Mouse (Mus musculus): Measurements from ENCODE around the gene Cep164.
A peak's percentile ranks its signal among the peaks of the same experiment; 100 is the strongest.
"Not testable (repeated sequence)": the region's sequence is repeated elsewhere in the genome, so short reads cannot be mapped to it uniquely, and the experiment has no call there.

Gene Cep164

DNA sequence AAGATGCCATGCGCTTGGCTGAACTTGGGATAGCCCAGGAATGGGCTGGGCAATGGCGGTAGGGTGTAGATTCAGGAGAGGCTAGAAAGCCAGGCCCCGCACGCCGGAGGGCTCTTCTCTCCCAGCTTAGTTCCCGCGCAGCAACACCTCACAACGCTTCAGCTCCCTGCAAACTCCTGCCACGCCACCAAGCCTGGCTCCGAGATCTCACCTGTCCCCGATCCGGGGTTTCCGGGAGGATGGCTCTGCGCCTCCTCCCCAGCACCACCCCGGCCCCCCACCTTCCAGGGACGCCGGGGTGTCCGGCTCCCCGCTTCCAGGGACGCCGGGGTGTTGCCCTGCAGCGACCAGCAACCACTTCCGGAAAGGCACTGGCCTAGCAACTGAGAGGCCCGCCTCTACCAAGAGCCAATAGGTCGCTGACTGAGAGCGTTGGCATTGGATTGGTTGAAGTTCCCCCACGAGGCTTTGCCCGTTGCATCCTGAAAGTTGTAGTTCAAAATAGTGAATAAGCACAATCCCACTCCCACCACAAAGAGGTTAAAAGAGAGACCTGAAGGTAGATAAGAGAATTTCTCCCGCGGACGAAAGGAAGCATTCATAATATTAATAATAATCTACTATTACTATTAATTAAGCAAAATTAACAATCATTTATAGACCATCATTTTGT is at the start of gene Cep164:
Cep164 (minus strand) TSS at position 401 of the 673 bp plus-strand sequence.
- DNase-seq = peak; percentile 90

DNA sequence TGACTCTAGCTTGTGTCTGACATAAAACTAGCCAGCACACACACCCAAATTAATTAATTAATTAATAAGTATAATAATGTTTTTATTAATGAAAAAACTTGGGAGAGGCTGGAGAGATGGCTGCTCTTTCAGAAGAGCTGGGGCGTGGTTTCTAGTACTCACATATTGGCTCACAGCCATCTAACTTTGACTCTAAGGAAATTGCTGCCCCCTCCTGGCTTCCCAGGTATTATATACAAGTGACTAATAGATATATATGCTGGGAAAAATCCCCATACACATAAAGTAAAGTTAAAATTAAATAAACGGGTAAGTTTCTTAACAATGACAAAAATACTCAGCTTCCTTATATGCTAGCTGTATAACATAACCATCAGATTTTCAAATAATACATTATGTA is 49.4 kb upstream of the Cep164 start:
- no peak for DNase-seq

DNA sequence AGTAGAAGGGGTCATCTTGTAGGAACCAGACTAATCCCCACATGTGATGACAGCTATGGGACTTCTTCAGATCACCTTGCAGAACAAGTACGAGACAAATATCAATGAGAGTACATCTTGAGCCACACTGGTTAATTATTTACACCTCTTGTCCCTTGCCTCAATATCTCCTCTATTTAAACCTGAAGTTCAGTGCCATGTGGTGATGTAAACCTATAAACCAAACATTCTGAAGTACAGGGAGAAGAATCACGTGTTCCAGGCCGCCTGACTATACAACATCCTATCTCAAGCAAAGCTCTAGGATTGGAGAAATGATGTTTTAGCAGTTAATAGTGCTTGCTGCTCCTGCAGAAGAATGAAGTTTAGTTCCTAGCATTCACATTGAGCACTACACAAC is 41.8 kb upstream of the Cep164 start:
- no peak for DNase-seq

DNA sequence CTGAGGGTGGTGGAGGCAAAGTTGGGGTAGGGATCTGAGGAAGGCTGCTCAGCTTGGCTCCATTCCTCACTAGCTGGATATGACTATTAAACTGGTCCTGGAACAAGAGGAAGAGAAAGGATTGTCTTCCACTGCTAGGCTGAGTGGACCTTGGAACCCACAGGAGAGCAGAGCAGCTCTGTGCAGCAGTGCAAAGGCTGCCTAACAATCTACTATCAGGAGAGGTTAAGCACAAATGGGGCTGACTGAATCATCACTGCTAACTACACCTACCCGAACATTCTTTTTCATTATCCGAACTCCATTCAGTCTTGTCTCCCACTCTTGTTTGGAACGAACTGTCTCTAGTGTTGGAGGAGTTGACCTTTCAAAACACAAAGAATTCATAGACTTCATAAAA is 40.7 kb upstream of the Cep164 start:
- no peak for DNase-seq

DNA sequence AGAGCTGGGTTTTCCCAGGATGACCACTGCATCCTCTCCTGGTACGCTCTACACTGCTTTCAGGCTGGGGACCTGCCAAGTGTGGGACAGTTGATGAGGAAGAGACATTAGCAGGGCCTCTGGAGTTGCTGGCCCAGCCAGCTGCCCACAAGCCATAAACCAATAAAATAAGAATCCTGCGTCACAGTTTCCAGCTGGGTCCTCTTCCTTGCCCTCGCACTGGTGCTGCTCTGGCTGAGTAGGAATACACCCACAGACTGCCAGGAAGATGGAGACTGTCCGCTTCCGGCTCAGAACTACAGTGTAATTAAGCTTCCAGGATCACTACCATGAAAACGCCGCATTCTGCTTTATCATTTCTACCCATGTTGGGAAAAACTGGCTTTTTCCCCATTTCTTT is 33.3 kb upstream of the Cep164 start:
- no peak for DNase-seq

DNA sequence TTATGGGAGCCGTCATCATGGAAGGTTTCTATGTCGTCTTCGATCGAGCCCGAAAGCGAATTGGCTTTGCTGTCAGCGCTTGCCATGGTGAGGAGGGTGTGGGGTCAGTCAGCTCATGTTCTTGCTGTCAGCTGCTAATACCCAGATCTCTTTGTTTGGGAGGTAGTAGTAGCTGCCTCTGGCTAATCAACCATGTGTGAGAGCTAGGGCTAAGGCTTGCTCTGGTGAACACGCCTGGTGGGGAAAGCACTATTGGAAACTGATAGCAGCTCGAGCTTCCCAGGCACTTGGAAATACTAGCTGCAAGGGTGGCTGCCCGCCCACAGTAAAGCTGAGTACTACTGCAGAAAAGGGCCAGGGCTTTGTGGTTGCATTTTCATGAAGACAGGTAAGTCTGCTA is 30.9 kb upstream of the Cep164 start:
- DNase-seq = no peak

DNA sequence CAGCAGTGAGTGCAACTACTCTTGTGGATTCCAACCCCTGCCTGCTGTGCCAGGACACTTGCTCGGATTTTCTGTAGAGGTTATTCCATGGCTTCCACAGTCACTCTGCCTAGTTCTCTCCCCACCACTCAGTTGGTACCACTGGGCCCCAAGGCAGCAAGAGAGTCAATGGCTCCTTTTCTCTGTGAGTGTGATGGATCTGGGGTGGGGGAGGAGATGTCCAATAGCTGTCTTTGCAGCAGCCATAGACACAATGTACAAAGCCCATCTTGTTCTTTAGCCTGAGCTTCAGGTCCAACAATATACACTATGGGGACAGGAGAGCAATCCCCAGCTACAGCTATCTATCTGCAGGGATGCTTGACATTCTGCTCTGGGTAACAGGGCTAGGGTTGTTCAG is 25.6 kb upstream of the Cep164 start:
- DNase-seq = no peak

DNA sequence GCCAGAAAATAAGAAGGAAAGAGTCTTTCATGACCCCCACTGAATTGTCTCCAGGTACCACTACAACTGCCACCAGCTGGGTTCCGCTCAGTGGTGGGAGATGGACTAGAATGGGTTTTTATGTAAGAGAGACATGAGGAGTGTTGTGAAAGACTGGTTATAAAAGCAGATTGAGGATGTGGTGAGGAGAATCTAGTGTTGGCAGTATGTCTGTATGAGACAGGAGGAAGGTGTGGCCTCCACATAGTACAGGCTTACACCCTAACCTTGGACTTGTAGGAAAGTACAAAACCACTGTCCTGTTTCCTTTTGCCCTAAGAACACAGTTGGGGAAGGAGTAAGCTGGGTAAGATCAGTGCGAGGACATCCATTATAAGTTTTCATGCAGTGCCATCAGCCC is 25.2 kb upstream of the Cep164 start:
- no peak for DNase-seq

DNA sequence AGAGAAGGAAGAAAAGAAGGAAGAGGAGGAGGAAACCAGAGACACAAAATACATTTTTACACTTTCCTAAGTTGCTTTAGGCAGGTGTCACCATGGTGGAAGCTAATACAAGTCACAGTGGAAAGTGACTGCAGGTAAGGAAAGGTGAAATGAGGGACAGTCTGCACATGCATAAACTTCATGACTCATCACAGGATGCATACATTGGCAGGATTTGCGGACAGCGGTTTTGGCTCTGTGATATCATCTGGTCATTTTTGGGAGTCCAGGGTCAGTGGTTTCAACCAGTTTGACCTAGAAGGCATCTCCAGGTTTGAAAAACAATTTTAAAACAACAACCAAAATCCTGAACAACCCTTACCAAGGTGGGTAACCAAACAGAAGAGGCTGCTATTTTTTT is 23.3 kb upstream of the Cep164 start:
- no peak for DNase-seq

DNA sequence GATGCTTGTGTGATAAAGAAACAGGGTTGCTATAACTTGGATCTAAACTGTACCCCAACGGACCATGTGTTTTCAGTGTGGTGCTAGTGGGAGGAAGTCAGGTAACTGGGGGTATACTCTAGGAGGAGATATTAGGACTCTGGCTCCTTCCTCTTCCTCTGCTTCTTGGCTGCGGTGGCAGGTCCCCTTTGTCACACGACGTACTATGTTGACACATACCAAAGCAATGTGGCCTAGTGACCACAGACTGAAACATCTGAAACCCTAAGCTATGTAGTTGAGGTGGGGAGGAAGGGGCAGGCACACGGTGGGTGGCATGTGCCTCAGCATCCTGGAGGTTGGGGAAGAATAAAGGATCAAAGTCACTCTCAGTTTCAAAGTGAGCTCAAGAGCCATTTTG is 22.8 kb upstream of the Cep164 start:
- DNase-seq = no peak

DNA sequence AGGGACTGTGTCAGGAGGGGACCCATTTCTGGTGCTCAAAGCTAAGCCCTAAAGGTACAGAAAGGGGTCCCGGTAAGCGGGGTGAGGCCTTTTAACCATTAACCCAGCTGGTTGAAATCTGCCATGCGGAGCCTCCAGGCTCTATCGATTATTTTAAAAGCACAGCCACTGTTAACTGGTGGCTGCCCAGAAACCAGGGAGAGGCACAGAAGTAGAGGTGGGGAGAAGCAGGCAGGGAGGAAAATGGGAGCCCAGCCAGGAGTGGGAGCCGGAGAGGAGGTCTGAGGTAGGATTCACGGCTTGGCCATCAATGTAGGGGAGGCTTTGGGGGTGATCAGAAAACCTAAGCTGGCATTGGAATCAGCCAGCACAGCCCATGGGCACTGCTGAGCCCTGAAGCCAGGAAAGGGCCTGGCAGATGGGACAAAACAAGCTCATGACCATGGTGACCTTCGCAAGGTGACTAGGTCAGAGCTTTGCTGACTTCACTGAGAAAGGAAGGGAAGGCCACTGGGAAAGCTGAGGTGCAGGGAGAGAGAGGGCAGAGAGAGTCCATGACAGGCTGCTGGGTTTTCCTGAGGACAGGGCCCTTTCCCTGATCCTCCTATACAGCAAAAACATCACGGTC is 22.2 kb upstream of the Cep164 start:
- no peak for DNase-seq

DNA sequence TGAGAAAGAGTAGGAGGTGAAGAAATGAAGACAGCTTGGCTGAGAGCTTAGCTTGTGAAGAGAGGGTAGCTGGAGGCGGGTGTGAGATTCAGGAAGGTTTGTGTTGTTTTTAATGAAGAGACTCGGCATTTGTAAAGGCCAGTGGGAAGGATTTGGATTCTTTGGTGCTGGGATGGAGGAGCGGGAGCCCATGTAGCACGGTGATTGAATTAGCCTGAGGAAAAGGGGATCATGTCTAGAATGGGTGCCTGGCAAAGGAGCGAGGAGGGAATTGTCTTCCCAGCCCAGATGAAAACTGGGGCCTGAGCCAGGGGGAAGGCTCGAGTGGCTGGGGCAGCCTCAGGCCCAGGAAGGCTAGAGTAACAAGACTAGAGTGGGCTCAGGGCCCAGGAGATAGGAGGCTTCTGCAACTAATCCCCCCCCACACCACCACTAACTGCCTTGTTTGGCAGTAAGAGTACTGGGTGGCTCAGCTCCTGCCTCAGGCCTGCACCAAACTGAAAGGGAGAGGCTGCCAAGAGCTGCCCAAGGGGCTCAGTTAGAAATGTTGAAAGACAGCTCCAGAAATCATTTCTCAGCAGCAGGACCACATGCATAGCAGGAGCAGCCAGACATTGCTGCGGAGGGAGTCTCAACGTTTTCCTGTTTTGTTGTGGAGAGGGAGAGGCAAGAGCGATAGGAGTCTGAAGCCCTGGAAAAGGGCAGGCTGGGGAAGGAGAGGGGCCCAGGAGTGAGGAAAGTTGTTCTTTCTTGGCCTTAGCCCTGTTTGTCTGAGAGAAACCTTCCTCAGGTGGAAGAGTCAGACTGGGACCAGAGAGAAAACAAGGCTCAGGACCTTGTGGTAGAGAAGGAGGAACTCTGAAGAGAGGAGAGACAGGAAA is 21.3 kb upstream of the Cep164 start:
- DNase-seq = no peak

DNA sequence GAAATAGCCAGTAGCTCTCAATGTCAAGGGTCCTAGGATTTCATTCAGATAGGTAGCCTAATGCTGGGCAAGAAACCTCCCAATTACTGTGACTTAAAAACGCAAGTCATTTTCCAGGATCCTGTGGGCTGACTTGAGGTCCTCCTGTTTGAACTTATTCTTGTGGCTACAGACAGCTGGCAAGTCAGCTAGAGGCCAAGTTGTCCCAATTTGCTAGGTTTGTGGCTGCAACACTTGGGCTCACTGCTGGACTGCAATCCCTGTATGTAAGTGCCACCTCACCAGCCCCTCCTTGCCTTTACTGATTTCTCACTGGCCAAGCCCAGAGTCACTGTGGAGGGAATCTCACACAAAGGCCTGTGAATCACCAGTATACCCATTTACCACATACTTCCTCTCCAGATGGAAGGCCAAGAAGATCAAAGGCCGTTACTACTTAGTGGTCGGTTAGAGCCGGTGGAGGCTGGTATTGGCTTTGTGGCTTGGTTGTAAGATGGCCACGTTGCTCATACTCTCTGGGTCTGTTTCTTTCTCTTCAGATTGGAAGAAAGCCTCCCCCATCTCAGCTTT is 18.5 kb upstream of the Cep164 start:
- DNase-seq = no peak

DNA sequence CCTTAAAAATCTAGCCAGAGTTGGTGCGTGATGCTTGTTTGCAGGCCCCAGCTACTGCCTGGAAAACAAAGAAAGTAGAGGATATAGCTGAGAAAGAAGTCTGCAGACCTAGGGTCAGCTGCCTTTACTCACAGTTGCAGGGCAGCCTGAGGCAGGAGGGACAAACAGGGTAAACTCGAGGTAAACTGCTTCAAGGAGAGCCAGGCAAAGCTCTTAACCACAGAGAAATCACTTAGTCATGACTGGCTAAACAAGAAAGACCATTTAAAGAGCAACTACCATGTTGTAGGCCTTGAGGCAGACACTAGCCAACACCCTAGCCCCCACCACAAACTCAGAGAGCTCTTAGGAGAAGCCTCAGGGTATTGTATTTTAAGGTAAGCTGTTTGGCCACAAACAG is 17.7 kb upstream of the Cep164 start:
- DNase-seq = not testable (repeated sequence)

DNA sequence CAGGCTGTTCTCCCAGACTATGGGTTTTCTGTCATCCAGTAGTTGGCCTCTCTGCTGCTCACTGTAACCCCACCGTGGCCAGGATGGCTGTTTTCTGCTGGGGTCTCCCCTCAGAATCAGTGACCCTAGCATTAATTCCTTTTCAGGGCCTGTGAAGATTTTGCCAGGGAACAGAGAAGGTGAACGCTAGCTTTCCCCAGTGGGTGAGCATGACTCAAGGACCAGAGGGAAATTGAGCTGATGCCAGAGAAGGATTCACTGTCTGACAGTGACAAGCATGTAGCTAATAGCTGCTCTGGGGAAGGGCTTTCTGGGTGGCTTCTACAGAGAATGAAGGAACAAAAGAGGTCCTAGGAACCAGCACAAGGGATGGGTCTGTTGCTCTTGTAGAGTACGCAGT is 17.1 kb upstream of the Cep164 start:
- no peak for DNase-seq

DNA sequence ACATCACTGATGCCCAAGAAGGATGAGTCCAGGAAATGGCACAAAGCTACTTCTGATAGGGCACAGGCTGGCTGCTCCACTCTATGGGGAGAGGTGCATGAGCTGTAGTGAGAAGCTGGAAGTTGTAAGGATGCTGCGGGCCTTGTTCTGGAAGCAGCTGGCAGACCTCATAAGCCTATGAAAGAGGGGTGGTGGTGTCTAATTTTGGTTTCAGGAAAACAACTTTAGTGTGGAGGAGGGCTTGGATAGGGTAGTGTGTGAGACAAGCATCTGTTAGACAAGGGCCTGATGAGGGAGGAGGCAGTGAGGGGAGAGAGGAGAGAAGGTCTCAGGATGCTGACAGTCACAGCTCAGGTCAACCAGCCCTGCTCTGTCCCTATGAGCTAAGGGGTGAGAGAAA is 15.3 kb upstream of the Cep164 start:
- DNase-seq = no peak

DNA sequence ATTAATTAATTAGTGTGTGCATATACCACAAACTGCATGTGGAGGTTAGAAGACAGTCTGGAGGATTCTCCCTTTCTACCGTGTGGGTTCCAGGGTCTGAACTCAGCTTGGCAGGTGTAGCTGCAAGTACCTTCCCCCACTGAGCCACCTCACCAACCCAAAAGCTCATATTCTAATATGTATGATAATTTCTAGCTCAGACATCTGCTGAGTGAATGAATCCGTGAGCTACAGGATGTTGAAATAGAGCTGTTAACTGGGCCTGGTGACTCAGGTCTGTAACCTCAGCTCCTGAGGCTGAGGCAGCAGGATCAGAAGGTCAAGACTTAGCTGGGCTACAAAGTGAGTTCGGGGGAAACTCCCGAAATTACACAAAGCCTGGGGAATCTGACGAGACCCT is 14.5 kb upstream of the Cep164 start:
- no peak for DNase-seq

DNA sequence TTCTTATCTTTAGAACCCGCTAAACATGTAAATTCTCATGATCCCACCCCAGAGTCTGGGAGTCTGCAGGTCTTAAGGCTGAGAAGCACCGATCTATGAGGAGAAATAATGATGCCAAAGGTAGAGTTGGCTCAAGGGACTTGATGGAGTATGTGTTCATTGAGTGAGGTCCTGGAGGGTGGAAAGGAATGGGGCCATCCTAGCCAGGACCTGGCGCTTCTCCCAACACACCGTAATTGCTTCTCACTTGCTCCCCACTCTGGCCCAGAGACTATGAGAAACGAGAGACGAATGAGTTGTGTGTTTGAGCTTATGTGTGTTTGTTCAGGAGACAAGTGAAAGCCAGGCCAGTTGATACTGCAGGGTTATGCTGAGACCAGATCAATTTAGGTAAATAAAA is 13.0 kb upstream of the Cep164 start:
- DNase-seq = no peak

DNA sequence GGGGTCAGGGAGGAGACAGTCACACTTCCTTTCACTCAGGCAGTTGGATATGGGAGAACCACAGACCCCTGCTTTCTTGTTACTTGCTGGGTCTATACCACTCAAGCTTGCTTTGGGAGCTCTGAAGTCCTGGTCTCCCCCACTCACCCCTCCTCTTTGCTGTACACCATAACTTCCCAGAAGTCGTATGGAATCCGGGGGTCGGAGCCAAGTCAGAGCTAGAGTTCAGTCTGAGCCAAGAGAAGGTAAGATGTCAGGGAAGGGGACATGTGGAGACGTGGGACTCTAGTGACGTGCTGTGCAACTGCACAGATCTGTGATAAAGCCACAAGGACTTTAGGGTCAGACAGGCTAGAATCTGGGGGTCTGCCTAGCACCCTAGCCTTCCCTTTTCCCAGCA is 11.8 kb upstream of the Cep164 start:
- no peak for DNase-seq

DNA sequence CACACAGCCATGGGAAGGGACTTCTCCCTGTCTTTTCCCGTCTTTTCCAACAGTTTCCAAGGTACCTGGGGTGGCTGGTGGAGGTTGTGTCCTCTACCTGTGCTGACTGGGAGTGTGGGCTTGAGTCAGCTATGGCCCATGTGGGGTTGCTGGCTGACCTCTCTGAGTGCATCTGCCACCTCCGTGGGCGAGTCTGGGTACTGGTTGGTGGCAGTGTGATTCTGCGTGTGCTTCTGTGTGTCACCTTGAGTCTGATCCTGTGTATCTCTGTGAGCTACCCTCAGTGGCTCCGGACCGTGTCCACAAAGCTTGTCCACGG is 11.4 kb upstream of the Cep164 start:
- DNase-seq = no peak

DNA sequence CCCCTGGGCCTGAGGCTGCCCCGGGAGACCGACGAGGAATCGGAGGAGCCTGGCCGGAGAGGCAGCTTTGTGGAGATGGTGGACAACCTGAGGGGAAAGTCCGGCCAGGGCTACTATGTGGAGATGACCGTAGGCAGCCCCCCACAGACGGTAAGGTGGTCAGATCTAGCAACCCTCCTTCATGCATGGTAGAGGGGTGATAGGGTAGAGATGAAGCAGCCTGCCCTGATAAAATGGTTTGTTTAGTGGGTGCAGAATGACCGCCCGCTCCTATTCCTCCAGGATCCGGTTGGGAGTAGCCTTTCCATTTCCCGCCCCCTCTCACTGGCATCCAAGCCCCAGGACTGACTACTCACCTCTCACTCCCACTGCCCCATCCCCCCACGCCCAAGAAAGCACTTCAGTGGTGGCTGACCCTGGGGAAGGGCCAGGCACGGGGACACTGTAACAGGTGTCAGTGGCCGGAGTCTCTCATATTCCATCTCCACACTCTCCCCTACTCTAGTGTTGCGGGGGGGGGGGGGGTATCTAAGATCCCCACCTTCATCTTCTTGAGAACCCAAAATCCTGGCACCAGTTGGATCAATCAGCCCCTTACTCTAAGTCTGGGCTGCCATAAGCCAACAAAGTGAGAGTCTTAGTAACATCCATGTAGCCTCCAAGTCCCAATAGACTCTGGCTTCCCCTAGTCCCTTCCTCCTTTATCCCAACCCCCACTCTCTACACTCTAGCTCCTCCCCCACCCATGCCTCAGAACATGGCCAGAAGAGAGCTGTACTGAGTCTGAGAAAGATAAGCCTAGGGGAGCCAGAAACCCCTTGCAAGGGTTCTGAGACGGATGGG is 10.9 kb upstream of the Cep164 start:
- DNase-seq = peak; percentile 55

DNA sequence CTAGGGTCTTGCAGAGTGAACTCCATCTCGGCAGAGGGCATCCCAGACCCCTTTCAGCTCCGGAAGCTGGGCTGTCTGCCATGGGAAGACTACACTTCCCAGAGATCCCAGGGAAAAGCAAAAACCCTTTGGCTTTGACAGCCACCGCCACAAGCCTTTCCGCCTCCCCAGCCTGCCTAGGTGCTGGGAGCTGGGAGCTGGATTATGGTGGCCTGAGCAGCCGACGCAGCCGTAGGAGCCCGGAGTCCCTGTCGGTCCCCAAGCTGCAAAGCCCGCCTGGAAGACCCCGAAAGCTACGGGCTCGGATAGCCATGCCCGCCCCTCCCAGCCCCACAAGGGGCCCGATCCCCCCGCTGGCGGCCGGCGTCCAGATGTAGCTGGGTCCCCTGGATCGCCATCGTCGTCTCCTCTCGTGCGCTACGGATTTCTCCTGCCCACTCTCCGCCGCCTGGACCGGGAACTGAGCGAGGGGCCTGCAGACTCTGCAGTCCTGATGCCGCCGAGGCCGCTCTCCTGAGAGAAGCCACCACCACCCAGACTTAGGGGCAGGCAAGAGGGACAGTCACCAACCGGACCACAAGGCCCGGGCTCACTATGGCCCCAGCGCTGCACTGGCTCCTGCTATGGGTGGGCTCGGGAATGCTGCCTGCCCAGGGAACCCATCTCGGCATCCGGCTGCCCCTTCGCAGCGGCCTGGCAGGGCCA is 10.1 kb upstream of the Cep164 start, which contains the start of gene Bace1:
Bace1 (plus strand) TSS at position 147 of the 705 bp plus-strand sequence.
- DNase-seq = peak; percentile 90

Data from cerebellum, adult 9-10 months (tissue).